Mouse (Mus musculus): ENCODE measurements at regions not wholly inside any gene's neighbourhood (a gene's known extent, or its start where the extent isn't known, plus 50 kb on each side); places are given as distances from the start of the nearest gene placed in this dataset.

GRCm38 (mm10) chr13:42615826-42616225, 64.6 kb upstream of the Phactr1 start:
- H3K4me3 ChIP-seq, result no peak overlapping the region
- no peak overlapping the region for H3ac ChIP-seq (ENCODE audit: control insufficient read depth, insufficient read length)
- no peaks in the 10 kb centered on the region for H3K36me3 ChIP-seq (ENCODE audit: control insufficient read depth, insufficient read depth)
- TF ChIP-seq POLR2A (IDR thresholded peaks at IDR 0.05; ENCODE audit: insufficient read length, low read depth), result no peak
- TF ChIP-seq CEBPB (IDR thresholded peaks at IDR 0.05; ENCODE audit: insufficient read depth, poor library complexity, severe bottlenecking), result no peak
- TF ChIP-seq TCF3 (IDR thresholded peaks at IDR 0.05; ENCODE audit: insufficient read length, low read depth), result no peak
- TF ChIP-seq TCF12 (IDR thresholded peaks at IDR 0.05; ENCODE audit: insufficient read depth, poor library complexity, severe bottlenecking), result no peak
- no peak for TF ChIP-seq SRF (IDR thresholded peaks at IDR 0.05; ENCODE audit: control insufficient read depth, insufficient read length, low read depth)
- no peak for TF ChIP-seq MYOD1 (IDR thresholded peaks at IDR 0.05; ENCODE audit: control insufficient read depth in 1 of 3, insufficient read length in 2 of 3, low read depth in 2 of 3)
- TF ChIP-seq REST (IDR thresholded peaks at IDR 0.05; ENCODE audit: insufficient read depth, insufficient read length), result no peak
- TF ChIP-seq POLR2AphosphoS2 (IDR thresholded peaks at IDR 0.05; ENCODE audit: insufficient read length, low read depth), result no peak
- no peak for TF ChIP-seq E2F4 (IDR thresholded peaks at IDR 0.05; ENCODE audit: insufficient read depth)
- no peak for TF ChIP-seq MYOG (IDR thresholded peaks at IDR 0.05; ENCODE audit: control insufficient read depth in 1 of 3, insufficient read depth in 1 of 3, insufficient read length in 2 of 3, low read depth in 2 of 3)
- TF ChIP-seq USF1 (IDR thresholded peaks at IDR 0.05; ENCODE audit: low read depth), result no peak
- no peak for TF ChIP-seq MAX (IDR thresholded peaks at IDR 0.05; ENCODE audit: low read depth)
- H3K79me2 ChIP-seq (ENCODE audit: control insufficient read depth, insufficient read depth), result no peaks in the 10 kb centered on the region
- no peaks in the 10 kb centered on the region for H3K27me3 ChIP-seq (ENCODE audit: control insufficient read depth, insufficient read depth, insufficient read length)
- H3K4me2 ChIP-seq (ENCODE audit: low read depth), result no peak overlapping the region

GRCm38 (mm10) chr13:42617225-42617624, 63.2 kb upstream of the Phactr1 start:
- Histone ChIP-seq H3K4me2 (ENCODE audit: low read depth) (no peak overlapping the region), H3K27me3 (ENCODE audit: control insufficient read depth, insufficient read depth, insufficient read length) (no peaks in the 10 kb centered on the region), H3ac (ENCODE audit: control insufficient read depth, insufficient read length) (no peak overlapping the region), H3K36me3 (ENCODE audit: control insufficient read depth, insufficient read depth) (no peaks in the 10 kb centered on the region), H3K4me3 (no peak overlapping the region), H3K79me2 (ENCODE audit: control insufficient read depth, insufficient read depth) (no peaks in the 10 kb centered on the region)
- TF ChIP-seq USF1 (IDR thresholded peaks at IDR 0.05; ENCODE audit: low read depth) (no peak), CEBPB (IDR thresholded peaks at IDR 0.05; ENCODE audit: insufficient read depth, poor library complexity, severe bottlenecking) (no peak)

GRCm38 (mm10) chr13:42617844-42618243, 62.6 kb upstream of the Phactr1 start:
- no peaks in the 10 kb centered on the region for H3K36me3 ChIP-seq (ENCODE audit: control insufficient read depth, insufficient read depth)
- no peaks in the 10 kb centered on the region for H3K79me2 ChIP-seq (ENCODE audit: control insufficient read depth, insufficient read depth)
- no peak overlapping the region for H3K4me2 ChIP-seq (ENCODE audit: low read depth)
- no peak overlapping the region for H3ac ChIP-seq (ENCODE audit: control insufficient read depth, insufficient read length)
- H3K4me3 ChIP-seq, result no peak overlapping the region
- no peaks in the 10 kb centered on the region for H3K27me3 ChIP-seq (ENCODE audit: control insufficient read depth, insufficient read depth, insufficient read length)
- TF ChIP-seq REST (IDR thresholded peaks at IDR 0.05; ENCODE audit: insufficient read depth, insufficient read length) (no peak), POLR2AphosphoS2 (IDR thresholded peaks at IDR 0.05; ENCODE audit: insufficient read length, low read depth) (no peak), TCF3 (IDR thresholded peaks at IDR 0.05; ENCODE audit: insufficient read length, low read depth) (no peak), MYOD1 (IDR thresholded peaks at IDR 0.05; ENCODE audit: control insufficient read depth in 1 of 3, insufficient read length in 2 of 3, low read depth in 2 of 3) (no peak), SRF (IDR thresholded peaks at IDR 0.05; ENCODE audit: control insufficient read depth, insufficient read length, low read depth) (no peak), E2F4 (IDR thresholded peaks at IDR 0.05; ENCODE audit: insufficient read depth) (no peak), MYOG (IDR thresholded peaks at IDR 0.05; ENCODE audit: control insufficient read depth in 1 of 3, insufficient read depth in 1 of 3, insufficient read length in 2 of 3, low read depth in 2 of 3) (no peak)

GRCm38 (mm10) chr13:42619555-42620280, 60.7 kb upstream of the Phactr1 start:
- no peak overlapping the region for H3K4me2 ChIP-seq (ENCODE audit: low read depth)
- no peak overlapping the region for H3ac ChIP-seq (ENCODE audit: control insufficient read depth, insufficient read length)
- TF ChIP-seq USF1 (IDR thresholded peaks at IDR 0.05; ENCODE audit: low read depth) (no peak), TCF3 (IDR thresholded peaks at IDR 0.05; ENCODE audit: insufficient read length, low read depth) (no peak), POLR2AphosphoS2 (IDR thresholded peaks at IDR 0.05; ENCODE audit: insufficient read length, low read depth) (no peak), MAX (IDR thresholded peaks at IDR 0.05; ENCODE audit: low read depth) (no peak), TCF12 (IDR thresholded peaks at IDR 0.05; ENCODE audit: insufficient read depth, poor library complexity, severe bottlenecking) (no peak), E2F4 (IDR thresholded peaks at IDR 0.05; ENCODE audit: insufficient read depth) (no peak), POLR2A (IDR thresholded peaks at IDR 0.05; ENCODE audit: insufficient read length, low read depth) (no peak), MYOG (IDR thresholded peaks at IDR 0.05; ENCODE audit: control insufficient read depth in 1 of 3, insufficient read depth in 1 of 3, insufficient read length in 2 of 3, low read depth in 2 of 3) (no peak), REST (IDR thresholded peaks at IDR 0.05; ENCODE audit: insufficient read depth, insufficient read length) (no peak), SRF (IDR thresholded peaks at IDR 0.05; ENCODE audit: control insufficient read depth, insufficient read length, low read depth) (no peak), CEBPB (IDR thresholded peaks at IDR 0.05; ENCODE audit: insufficient read depth, poor library complexity, severe bottlenecking) (no peak), MYOD1 (IDR thresholded peaks at IDR 0.05; ENCODE audit: control insufficient read depth in 1 of 3, insufficient read length in 2 of 3, low read depth in 2 of 3) (no peak)
- no peak overlapping the region for H3K4me3 ChIP-seq
- H3K36me3 ChIP-seq (ENCODE audit: control insufficient read depth, insufficient read depth), result no peaks in the 10 kb centered on the region
- H3K79me2 ChIP-seq (ENCODE audit: control insufficient read depth, insufficient read depth), result no peaks in the 10 kb centered on the region
- no peaks in the 10 kb centered on the region for H3K27me3 ChIP-seq (ENCODE audit: control insufficient read depth, insufficient read depth, insufficient read length)

GRCm38 (mm10) chr13:42623491-42623890, 56.9 kb upstream of the Phactr1 start:
- Histone ChIP-seq H3K79me2 (ENCODE audit: control insufficient read depth, insufficient read depth) (no peaks in the 10 kb centered on the region), H3K4me3 (no peak overlapping the region), H3K4me2 (ENCODE audit: low read depth) (no peak overlapping the region), H3ac (ENCODE audit: control insufficient read depth, insufficient read length) (no peak overlapping the region), H3K27me3 (ENCODE audit: control insufficient read depth, insufficient read depth, insufficient read length) (no peaks in the 10 kb centered on the region), H3K36me3 (ENCODE audit: control insufficient read depth, insufficient read depth) (no peaks in the 10 kb centered on the region)
- no peak for TF ChIP-seq POLR2A (IDR thresholded peaks at IDR 0.05; ENCODE audit: insufficient read length, low read depth)
- TF ChIP-seq MAX (IDR thresholded peaks at IDR 0.05; ENCODE audit: low read depth), result no peak
- TF ChIP-seq TCF12 (IDR thresholded peaks at IDR 0.05; ENCODE audit: insufficient read depth, poor library complexity, severe bottlenecking), result no peak
- no peak for TF ChIP-seq REST (IDR thresholded peaks at IDR 0.05; ENCODE audit: insufficient read depth, insufficient read length)
- TF ChIP-seq MYOD1 (IDR thresholded peaks at IDR 0.05; ENCODE audit: control insufficient read depth in 1 of 3, insufficient read length in 2 of 3, low read depth in 2 of 3), result no peak
